In genomic region chr9:66510944-66511343, GRCm38 (mm10) we compare ENCODE assay signal across 8 mouse cellular contexts. TPM values are rescaled to one million over a fixed set of nuclear protein-coding genes. Genes with fewer than 3 reads are reported as not detected.
DNase-seq lines count a peak whose midpoint lies in the region; ATAC-seq and TF ChIP-seq lines count a peak whose summit lies in the region.

No protein-coding gene starts in this region.

- peaks cover 13% of the 10 kb centered on the region for H3K4me1 ChIP-seq in heart, adult 2 months (ENCODE audit: control insufficient read depth, insufficient read depth, low read length)
- peaks cover 27% of the 10 kb centered on the region for H3K4me1 ChIP-seq in embryonic facial prominence, embryonic 13.5 days
- peaks cover 12% of the 10 kb centered on the region; the same call in 1 of the 2 replicates for H3K4me1 ChIP-seq in intestine, postnatal 0 days (replicated peaks; ENCODE audit: control insufficient read depth, insufficient read depth, low read length)
- H3K4me1 ChIP-seq in midbrain, embryonic 13.5 days (replicated peaks) = peaks cover 35% of the 10 kb centered on the region

- no peak for TF ChIP-seq CTCF in heart, adult 2 months (IDR thresholded peaks at IDR 0.05)
- TF ChIP-seq CTCF in intestine, postnatal 0 days (IDR thresholded peaks at IDR 0.05; ENCODE audit: low read depth) = no peak; the same call in 1 of the 2 replicates

- no peaks in the 10 kb centered on the region for H3K36me3 ChIP-seq in heart, adult 2 months (ENCODE audit: control insufficient read depth, insufficient read depth, low read length)
- H3K36me3 ChIP-seq in embryonic facial prominence, embryonic 13.5 days = peaks cover 43% of the 10 kb centered on the region
- H3K36me3 ChIP-seq in intestine, postnatal 0 days (ENCODE audit: control insufficient read depth, insufficient read depth) = peaks cover 24% of the 10 kb centered on the region
- peaks cover 60% of the 10 kb centered on the region for H3K36me3 ChIP-seq in midbrain, embryonic 13.5 days

- peak overlapping the region; percentile 97 for H3K27ac ChIP-seq in heart, adult 2 months
- peak overlapping the region; percentile 96 for H3K27ac ChIP-seq in embryonic facial prominence, embryonic 13.5 days
- peak overlapping the region; percentile 94; the same call in 1 of the 2 replicates for H3K27ac ChIP-seq in intestine, postnatal 0 days (ENCODE audit: low read depth, low read length)
- peak overlapping the region; percentile 96 for H3K27ac ChIP-seq in midbrain, embryonic 13.5 days

- intact Hi-C loops in heart, adult 2 months (cut with DNase I) = loop anchor here (5.0 kb wide), 2 partner anchors 101 to 276 kb away; no protein-coding TSS in a partner anchor

- no peak for ATAC-seq in embryonic facial prominence, embryonic 13.5 days (ENCODE audit: insufficient number of reproducible peaks, insufficient read depth, low FRiP score, low TSS enrichment, low read depth)
- no peak for ATAC-seq in intestine, postnatal 0 days
- no peak for ATAC-seq in midbrain, embryonic 13.5 days

- H3K4me3 ChIP-seq in heart, adult 2 months = peak overlapping the region; percentile 77
- peak overlapping the region; percentile 72 for H3K4me3 ChIP-seq in embryonic facial prominence, embryonic 13.5 days
- peak overlapping the region; percentile 63 for H3K4me3 ChIP-seq in intestine, postnatal 0 days (ENCODE audit: low read depth, low read length)
- H3K4me3 ChIP-seq in midbrain, embryonic 13.5 days (replicated peaks) = peak overlapping the region; percentile 58

- H3K4me2 ChIP-seq in embryonic facial prominence, embryonic 13.5 days = peak overlapping the region; percentile 98
- peak overlapping the region; percentile 96 for H3K4me2 ChIP-seq in intestine, postnatal 0 days (replicated peaks; ENCODE audit: low read depth)
- H3K4me2 ChIP-seq in midbrain, embryonic 13.5 days (replicated peaks) = peak overlapping the region; percentile 95

- 3% methylated on average over 2 of the region's 2 CpGs for WGBS in heart, adult 2 months
- WGBS in embryonic facial prominence, embryonic 13.5 days = 2% methylated on average over 2 of the region's 2 CpGs
- 0% methylated on average over 2 of the region's 2 CpGs for WGBS in intestine, postnatal 0 days
- 3% methylated on average over 2 of the region's 2 CpGs for WGBS in midbrain, embryonic 13.5 days

- peak in 1 of 2 experiments; percentile 11 for DNase-seq in heart, adult 2 months
- DNase-seq in heart, adult 9 months (ENCODE audit: low spot score in 2 of 2) = no peak
- peak; percentile 57 for DNase-seq in ES-CJ7 (ENCODE audit: low read depth, low spot score)
- no peak for DNase-seq in urinary bladder, adult 2 months (ENCODE audit: low spot score)
- no peak for DNase-seq in gastrocnemius, postnatal 4 days (ENCODE audit: low spot score in 2 of 2)

- no peaks in the 10 kb centered on the region for H3K9me3 ChIP-seq in embryonic facial prominence, embryonic 13.5 days
- no peaks in the 10 kb centered on the region for H3K9me3 ChIP-seq in intestine, postnatal 0 days (ENCODE audit: control insufficient read depth)
- no peaks in the 10 kb centered on the region for H3K9me3 ChIP-seq in midbrain, embryonic 13.5 days

- H3K79me2 ChIP-seq in heart, adult 2 months (replicated peaks; ENCODE audit: control insufficient read depth, insufficient read depth, low read length) = no peaks in the 10 kb centered on the region

- H3K27me3 ChIP-seq in heart, adult 2 months (ENCODE audit: control insufficient read depth, insufficient read depth, low read length) = no peaks in the 10 kb centered on the region
- no peaks in the 10 kb centered on the region for H3K27me3 ChIP-seq in embryonic facial prominence, embryonic 13.5 days
- no peaks in the 10 kb centered on the region for H3K27me3 ChIP-seq in intestine, postnatal 0 days (replicated peaks; ENCODE audit: control insufficient read depth, insufficient read depth, low read length)
- H3K27me3 ChIP-seq in midbrain, embryonic 13.5 days = no peaks in the 10 kb centered on the region

- TF ChIP-seq EP300 in heart, adult 2 months (IDR thresholded peaks at IDR 0.05; ENCODE audit: insufficient read depth, low read depth, low read length) = no peak

- H3K9ac ChIP-seq in heart, adult 2 months (ENCODE audit: low read depth, low read length) = 0 out of 2 replicates have a peak overlapping the region, but pooled peaks have one; percentile 30
- H3K9ac ChIP-seq in embryonic facial prominence, embryonic 13.5 days = peak overlapping the region; percentile 83
- H3K9ac ChIP-seq in intestine, postnatal 0 days (ENCODE audit: low read depth, low read length) = peak overlapping the region; percentile 79; the same call in 1 of the 2 replicates
- peak overlapping the region; percentile 79 for H3K9ac ChIP-seq in midbrain, embryonic 13.5 days (replicated peaks)

- TF ChIP-seq POLR2A in heart, adult 2 months (IDR thresholded peaks at IDR 0.05; ENCODE audit: insufficient read depth, low read depth, low read length) = no peak

RNA-seq across cellular contexts. Expression of gene Fbxl22, which starts 3.4 kb away (rescaled TPM):
- 10 to 100 TPM; 24.7 to 32.5 TPM for total RNA-seq in heart, adult 2 months (2021)
- polyA plus RNA-seq in heart, adult 2 months (2012; rRNA removed) = 48.5 and 71.4 TPM in 2 replicates
- polyA plus RNA-seq in embryonic facial prominence, embryonic 13.5 days (2015; fragmentation: Nextera tagmentation; extraction: Ambion mirVana) = 1.5 and 1.6 TPM in 2 replicates
- 12.9 and 15.4 TPM in 2 replicates for polyA plus RNA-seq in intestine, postnatal 0 days (2015; fragmentation: Nextera tagmentation; extraction: Ambion mirVana)
- 1.7 and 2.2 TPM in 2 replicates for polyA plus RNA-seq in midbrain, embryonic 13.5 days (2015; fragmentation: Nextera tagmentation; extraction: Ambion mirVana)
- polyA plus RNA-seq in urinary bladder, adult 2 months (2012; rRNA removed) = 80.6 and 96.3 TPM in 2 replicates
- 10 to 100 TPM; 16.9 to 27.6 TPM for total RNA-seq in gastrocnemius, postnatal 4 days (2021)

Comparison
In these comparisons a context has a peak if more than half of its experiments do, and no peak if none do; other contexts are left out.
1. H3K9ac ChIP-seq: peak in every context shown above with its lines; median percentile 83 in embryonic facial prominence, embryonic 13.5 days; 79 in intestine, postnatal 0 days; 79 in midbrain, embryonic 13.5 days; 30 in heart, adult 2 months.